Mouse (Mus musculus) cerebellum, adult 8-10 months (tissue): ENCODE results near the gene Six2.
"Not testable (repeated sequence)": the region's sequence is repeated elsewhere in the genome, so short reads cannot be mapped to it uniquely, and the experiment has no call there.

Source experiments
- DNase-seq: peaks from one replicate; pipeline ENCODE4 v3.0.0; 2022

Gene Six2

DNA sequence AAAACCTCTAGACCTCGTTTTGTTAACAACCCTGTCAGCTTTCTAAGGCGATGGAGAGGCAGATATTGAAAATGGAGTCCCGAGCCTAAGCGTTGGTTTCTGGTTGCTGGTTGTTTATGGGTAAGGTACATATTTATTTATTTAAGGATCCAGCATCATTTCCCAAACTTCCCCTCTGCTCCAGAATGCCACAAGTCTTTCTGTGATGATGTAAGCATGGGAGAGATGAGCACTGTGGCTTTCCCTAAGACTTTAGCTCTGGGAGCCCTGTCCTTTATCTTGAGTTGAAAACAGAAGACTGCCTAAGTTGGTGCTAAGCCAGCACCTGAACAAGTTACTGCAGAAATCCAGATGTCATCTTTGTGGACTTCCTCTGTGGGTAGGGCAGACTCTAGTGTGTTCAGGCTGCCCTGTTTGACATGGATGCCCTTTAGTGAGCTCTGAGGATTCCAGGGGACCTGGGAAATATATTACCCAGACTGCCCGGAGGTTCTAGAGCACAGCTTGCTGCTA is 1.8 kb upstream of the Six2 start:
- DNase-seq: no peak

DNA sequence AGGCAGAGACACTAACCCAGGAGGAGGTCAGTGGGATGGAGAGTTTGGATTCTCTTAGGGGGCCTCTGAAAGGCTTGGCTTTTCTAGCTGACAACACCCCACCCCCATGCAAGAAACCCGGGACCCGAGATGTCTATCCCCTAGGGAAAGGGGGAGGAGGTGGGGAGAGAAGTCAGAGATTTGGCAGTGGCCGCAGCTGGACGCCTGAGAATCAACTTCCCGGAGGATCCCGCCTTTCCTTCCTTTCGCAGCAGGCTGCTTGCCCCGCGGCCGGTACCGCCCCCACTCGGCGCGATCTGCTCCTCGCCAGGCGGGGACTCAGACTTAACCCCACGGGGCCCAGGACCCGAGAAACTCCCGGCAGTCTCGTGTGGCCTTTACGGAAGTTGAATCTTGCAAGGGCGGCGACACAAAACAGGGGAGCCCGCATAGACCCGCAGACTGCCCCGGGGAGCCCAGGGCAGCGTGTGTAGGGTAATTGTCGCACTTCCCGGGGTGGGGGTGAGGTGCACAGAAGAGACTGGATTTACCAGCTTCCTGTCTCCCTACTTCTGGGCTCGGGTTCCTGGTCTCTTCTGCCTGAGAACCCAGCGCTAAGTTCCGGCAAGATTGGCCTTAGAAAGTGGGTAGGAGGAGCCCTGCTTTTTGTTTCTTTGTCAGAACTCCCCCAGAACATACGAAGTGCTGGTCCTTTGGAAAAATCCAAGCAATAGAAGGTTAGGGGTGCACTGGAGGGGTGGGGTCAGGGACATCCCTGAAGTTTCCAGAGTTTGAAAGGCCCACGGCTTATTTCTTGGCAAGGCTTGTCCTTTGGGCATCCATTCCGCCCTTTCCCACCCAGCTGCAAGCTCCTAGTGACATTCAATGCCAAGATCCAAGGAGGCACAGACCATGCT is 1.1 kb upstream of the Six2 start:
- DNase-seq: no peak

DNA sequence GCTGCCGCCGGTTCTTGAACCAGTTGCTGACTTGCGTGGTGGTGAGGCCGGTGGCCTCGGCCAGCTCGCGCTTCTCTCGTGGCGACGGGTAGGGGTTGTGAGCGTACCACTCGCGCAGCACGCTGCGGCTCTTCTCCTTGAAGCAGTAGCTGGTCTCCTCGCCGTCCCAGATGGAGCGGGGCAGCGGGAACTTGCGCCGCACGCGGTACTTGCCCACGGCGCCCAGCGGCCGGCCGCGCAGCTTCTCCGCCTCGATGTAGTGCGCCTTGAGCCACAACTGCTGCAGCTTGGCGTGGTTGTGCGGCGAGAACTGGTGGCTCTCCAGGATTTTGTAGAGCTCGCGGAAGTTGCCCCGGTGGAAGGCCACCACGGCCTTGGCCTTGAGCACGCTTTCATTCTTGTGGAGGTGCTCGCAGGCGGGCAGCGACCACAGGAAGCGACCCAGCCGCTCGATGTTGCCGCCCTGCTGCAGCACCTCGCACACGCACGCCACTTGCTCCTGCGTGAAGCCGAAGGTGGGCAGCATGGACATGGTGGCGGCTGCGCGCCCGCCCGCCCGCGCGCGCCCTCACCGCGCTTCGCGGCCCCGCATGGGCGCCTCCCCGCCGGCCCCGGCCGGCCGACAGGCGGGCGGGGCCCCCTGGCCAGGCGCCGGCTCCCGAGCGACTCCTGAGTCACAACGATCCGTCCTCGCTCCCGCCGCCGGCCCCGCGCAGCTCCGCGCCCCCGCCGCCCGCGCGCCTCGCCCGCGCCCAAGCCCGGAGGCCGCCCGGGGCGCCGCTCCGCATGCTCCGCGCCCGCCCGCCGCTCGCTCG is 446 bp downstream of the Six2 start:
- DNase-seq: no peak

DNA sequence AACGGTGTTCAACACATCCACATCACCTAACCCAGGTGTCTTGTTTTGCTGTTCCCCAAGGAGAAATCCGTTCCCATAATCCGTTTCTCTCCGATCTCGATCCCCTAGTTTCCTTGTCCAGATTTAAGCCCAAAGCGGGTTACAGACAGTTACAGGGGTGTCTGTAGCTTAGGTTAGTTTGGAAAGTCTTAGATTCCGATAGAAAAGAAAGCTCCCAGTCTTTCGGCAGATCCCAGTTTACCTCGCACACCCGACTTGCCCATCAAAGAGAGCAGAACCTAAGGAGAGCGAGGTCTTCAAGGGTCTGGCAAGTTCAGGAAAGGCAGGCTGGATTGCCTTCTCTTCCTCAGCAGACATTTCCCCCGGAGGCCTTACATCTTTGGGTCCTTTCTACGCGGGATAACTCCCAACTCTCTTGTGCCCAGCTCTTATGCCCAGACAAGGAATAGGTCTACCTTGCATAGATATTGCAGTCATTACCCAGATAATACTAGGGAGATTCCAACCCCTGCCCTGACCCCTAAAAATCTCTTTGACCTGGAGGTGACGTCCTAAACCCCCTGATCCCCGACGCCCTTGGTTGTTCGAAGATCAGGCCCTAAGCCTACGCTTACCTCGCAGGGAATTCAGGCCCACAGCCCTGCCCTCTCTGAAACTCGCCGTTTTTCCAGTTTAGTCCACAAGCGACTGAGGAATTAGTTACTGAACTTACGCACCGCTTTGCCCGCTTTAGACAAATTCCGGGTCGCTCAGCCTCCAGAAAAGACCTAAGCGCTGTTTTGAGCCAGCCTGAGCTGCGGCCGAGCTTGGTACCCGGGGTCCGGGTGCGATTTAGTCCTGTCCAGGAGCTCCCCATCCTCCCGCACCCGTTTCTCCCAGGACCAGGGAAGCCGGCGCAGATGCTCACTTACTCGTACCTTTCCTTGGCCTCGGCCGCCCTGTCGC is 1.3 kb downstream of the Six2 start:
- DNase-seq: no peak

DNA sequence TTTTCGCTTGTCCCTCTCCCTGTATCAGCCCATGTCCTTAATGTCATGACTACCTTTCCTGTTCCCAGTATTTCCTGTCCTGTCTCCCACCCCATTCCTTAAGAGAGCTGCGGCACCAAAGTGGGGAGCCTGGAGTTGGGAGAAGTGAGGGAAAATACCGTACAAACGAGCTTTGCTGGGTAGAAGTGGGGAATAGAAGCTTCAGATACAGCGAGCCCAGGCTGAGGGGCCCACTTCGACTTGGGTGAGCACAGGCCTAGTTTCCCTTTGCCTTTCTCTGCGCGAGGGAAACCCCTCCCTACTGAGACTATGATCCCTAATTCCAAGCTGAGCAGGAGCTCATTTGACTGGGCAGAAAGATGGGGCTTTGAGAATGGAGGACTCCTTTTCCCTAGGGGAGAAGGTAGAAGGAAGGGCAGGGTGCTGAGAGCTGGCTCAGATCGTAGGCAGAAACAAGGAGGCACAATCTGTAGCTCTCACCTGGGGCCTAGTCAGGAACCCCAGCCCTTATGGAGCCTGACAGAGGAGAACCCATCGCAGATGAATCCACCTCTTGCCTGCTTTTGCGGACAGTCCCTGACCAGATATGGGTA is 2.3 kb downstream of the Six2 start:
- DNase-seq: no peak

DNA sequence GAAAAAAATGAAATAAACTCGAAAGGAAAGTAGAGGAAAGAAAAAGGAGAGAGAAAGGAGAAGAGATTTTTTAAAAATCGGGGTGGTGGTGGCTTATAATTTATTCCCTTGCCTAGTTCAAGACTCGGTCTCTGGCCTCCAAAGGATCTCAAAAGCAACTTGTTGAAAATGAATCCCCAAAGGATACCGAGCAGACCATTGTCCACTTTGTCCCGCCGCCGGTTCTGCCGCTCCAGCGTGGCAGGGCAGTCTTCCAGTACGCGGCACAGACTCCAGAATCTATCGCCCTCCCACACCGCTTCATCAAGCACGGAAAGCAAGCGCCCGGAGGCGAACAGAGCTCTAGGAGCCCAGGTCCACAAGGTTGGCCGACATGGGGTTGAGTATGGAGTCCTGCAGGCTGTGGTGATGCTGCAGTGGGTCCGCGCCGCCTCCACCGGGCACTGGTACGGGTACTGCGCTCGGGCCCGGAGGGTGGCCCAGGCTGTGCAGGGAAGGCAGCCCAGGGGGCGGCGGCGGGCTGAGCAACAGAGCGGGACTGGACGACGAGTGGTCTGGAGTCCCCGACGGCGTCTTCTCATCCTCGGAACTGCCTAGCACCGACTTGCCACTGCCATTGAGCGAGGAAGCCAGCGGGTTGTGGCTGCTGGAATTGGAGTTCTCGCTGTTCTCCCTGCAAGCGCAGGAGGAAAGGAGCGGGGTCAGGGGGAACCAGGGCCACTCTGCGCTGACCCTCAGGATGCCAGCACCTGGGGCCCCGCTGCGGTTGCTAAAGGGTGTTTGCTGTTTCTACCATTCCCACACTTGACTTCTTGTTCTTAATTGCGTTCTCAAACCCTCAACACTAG is 3.0 kb downstream of the Six2 start:
- DNase-seq: no peak

DNA sequence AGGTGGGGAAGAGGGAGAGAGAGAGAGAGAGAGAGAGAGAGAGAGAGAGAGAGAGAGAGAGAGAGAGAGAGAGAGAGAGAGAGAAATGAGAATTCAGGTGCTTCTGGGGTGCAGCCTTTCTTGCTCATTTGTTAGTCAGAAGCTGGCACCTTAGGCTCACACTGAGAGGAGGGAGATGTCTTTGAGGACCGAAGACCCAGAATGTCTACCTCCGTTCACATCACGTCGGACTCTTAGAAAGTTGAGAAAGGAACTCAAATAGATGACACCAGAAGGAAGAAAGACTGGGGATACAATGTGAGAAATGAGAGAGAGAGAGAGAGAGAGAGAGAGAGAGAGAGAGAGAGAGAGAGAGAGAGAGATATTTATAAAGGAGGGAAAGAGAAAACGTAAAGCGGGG is 3.6 kb downstream of the Six2 start:
- not testable (repeated sequence) for DNase-seq

DNA sequence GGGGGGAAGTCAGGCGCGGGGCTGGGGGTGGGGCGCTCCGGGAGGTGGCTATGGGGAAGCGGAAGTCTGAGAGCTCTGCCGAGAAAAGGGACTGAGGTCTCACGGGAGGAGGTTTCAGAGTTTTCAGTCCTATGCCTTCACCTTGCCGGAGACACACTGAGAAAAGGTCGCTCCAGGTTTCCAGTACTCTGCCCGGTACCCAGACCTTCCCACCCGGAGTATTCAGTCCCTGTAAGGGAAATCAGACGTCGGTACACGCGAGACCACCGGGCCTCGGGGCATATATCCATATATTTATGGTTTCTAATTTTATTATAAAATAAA is 4.1 kb downstream of the Six2 start:
- no peak for DNase-seq

DNA sequence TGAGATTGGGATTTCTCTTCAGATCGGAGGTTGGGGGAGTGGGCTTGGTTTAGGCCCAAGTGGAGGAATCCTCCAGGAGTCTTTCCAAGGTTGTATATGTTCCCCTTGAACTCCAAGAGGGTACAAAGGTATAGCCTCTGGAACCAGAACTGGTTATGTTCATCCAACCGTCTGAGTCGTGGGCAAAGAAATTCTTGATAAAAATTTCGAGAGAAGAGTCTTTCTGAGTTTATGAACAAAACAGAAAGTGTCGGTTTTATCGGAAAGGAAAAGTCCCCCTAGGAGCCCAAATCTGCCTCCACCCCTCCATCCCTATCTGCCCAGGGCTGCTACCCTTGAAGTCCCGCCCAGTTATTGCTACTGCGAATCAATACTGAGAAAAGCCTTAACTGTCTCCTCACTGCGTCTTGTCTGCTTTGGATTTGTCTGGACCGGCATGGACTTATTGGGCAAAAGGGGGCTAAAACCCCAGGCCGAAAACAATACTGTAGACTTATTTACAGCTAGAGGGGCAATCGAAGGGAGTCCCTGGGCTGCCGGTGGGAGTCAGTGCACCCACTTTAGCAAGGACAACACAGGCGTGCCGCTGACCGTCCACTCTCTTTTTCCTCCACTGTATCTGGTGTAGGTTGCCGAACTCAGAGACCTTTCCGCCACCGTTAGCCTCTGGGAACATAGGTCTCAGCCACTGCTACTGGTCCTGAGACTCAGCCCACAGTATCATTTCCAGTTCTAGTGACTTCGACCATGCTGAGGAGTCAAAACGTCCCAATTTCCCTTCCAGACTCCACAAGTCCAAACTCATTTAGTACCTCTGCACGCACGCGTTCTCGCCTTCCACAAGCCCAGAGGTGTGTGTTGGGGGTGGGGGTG is 4.7 kb downstream of the Six2 start:
- DNase-seq: no peak

DNA sequence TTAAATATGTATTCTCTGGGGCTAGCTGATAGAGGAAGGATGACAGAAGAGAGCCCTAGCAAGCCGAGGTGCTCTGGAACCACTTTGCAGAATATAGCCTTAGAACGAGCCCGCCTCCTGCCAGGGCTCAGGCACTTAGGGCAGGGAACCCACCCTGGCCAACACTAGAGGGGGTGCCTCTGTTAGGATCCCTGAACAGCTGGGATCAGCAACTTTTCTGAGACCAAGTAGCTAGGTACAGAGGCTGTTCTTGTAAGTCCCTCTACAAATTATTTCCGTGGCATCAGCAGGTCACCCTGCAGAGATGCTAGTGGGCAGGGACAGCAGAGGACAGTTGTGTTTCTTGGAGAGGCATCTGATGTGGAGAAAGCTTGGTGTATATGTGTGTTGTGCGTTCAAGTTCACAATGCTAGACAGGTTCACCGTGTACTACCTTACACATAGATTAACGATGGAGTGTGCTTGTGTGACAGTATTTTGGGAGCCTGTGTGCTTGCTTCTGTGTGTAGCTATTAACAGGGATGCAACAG is 5.8 kb downstream of the Six2 start:
- DNase-seq: no peak

DNA sequence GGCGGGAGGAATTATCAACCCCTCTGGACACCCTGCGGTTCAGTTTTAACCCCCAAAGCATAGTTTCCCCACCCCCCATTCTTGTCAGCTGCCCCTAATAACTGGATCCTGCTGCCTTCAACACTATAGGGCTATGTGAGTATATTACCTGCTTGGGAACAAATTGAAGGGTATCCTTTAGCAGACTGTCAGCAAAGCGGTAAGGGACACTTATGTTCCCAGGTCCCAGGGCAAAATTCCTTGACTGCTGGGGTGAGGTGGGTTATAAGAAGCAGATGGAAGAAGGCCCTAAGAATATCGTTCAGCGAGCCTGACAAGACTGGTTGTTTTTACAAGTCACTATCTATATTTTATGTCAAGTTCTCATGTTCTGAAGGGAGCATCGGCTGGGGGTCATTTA is 6.3 kb downstream of the Six2 start:
- DNase-seq: no peak

DNA sequence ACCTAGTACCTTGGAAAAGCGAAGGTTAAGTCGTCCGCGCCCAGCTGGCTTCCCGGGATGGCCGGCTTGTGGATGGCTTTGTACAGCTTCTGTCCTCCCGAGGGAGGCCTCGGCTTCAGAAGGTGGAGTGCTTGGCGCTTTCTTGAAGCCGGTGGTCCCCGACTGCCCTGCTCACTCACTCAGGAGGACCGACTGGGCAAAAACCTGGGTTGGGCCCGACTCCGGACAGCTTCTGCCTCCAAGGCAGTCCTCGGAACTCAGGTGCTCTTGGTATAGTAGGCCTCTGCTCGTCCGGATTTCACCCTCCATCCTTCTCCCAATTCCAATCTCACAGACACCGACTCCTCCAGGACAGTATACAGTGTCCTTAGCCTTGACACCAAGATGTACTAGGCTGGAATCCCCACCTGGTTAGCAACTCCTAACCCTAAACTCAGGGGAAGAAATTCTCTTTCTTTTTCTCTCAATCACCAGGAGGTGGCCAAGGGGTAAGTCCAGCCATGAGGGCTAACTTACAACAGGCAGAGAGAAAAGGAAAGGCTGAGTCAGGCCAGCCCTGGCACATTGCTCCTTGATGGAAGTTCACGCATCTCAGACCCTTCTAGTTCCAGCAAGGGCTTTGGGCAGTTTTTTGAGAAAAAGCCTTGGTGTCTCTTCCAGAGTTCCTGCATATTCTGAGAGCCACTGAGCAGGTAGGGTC is 7.1 kb downstream of the Six2 start:
- no peak for DNase-seq

DNA sequence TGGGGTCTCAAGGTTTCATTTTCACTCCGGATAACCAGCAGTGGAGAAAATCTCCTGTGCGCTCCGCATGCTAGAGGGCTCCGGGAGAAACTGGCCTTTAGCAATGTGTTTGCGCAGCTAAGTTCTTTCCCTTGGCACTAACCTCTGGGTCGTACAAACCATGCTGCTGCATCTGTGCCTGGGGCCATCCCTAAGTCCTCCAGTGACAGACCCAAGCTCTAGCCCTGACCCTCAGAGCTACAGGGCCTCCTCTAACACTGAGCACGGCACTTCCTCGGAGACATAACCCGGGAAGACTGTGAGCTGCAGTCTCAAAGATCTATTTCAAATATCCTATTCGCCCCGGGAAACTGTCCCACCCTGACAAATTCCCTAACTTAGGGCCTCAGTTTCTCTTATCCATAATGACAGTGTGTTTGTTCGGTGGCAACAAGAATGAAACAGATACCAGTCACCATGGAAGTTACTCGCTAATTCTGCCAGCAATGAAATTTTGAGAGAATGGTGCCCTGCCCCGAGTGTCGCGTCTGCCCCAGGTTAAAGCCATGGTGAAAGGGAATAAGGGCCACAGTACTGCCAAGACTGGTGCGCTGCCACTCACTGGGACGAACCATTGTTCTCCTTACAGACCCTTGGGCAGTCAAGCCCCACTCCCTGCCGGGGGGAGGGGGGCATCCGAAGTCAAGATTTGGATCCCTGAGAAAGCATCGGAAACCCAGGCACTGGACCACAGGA is 7.8 kb downstream of the Six2 start:
- DNase-seq: no peak

DNA sequence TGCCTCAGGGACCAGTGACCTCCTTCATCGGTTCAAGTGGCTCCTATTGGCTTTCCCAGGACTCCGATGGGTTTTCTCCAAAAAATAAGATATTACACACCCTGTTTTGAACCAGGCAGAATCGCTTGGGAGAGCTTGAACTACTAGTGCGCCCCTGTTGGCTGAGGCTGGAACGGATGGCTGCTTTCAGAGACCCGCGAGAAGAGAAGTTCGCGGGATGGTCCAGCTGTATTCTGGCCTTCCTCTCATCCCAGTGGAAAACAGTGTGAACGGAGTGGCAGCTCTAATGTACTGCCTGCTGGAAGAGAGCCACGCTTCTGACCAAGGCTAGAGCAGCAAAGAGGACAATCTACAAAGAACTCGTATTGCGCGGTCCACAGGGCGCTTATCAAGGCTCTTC is 8.4 kb downstream of the Six2 start:
- DNase-seq: no peak

DNA sequence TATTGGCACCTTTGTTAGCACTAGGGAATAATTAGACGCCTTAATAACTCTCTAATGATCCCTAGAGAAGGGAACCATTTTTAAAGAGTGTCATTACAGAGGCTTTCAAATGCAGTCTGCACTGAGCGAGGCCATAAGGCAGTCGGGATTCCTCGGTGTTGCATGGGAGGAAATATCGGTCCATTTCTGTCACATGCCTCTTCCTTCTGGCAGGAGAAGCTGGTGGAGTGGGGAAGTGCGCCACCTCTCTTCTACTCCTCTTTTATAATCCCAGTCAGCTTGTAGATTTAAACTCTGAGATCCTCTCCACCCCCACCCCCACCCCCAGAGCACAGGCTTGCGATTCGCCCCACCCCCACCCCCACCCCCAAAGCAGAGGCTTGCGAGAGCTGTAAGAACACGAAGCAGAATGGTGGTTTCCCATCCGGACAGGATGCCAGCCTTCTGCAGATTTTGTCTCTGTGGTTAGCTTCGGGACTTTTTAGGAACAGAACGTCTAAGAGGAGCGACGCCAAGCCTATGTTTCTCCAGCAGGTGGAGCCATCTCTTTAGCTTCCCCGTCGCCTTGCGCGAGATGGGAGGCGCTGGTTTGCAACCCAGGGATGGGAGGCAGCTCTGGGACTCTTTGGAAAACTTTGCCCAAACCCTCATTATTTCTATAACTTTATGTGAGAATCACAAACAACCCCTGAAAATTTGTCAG is 23.3 kb downstream of the Six2 start:
- peak; percentile 62 for DNase-seq

DNA sequence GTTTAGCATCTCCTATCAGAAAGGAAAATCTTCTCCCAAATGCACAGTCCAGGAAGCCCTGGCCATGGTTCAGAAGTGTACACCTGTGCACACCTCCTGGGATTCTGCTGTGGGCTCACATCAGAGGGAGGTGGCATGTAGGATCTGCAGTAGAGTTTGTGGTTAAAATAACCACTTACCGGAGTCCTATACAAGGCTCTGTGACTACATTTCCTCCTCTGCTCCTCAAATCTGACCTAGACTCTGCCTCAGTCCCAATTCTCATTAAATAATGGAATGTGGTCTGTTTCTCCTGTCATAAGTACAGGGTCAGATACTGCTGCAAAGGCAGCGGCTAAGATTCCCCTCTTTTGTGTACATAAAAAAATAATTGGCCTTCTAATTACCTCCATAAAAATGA is 23.9 kb downstream of the Six2 start:
- no peak for DNase-seq

DNA sequence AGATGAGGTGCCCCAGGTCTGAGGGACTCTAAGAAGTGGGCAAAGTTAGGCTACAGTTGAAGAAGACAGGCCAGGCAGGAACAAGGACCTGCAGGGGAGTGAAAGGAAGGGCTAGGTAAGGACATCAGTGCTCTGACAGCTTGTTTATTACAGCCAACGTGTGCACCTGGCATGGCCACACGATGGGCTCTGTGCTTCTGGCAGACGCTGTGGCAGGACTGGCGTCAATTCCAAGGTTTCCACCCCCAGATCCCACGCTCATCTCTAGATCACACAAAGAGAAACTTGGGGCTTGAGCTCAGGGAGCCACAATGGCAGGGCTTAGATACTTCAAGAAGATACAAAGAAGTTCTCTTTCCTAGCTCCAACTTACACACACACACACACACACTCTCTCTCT is 26.6 kb downstream of the Six2 start:
- no peak for DNase-seq

DNA sequence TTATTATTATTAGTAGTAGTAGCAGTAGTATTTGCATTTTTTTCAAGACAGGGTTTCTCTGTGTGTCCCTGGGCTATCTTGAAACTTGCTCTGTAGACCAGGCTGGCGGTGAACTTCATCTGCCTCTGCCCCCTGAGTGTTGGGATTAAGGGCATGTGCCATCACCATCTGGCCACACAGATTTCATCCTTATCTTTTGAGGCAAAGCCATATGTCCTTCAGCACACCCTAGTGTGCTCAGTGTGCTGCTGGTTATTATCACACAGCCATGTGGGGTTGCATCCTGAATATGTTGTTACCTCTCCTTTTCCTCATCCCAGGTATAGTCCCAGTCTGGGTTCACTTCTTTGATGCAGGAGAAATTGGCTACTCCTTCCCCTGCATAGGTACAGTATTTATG is 28.1 kb downstream of the Six2 start:
- DNase-seq: peak; percentile 27
